Mouse (Mus musculus) heart, embryonic 16.5 days (tissue): ENCODE measurements at regions not wholly inside any gene's neighbourhood (a gene's known extent, or its start where the extent isn't known, plus 50 kb on each side); places are given as distances from the start of the nearest gene placed in this dataset.
A peak's percentile ranks its signal among the peaks of the same experiment; 100 is the strongest.

Experiments used
- ATAC-seq: fragments of 200-750 bp; cut with Nextera tagmentation; replicated peaks from 2 replicates; pipeline ENCODE4 v1.8.0; 2017; ENCODE audit warnings: moderate number of reproducible peaks; ENCODE audit not compliant: insufficient read depth, low FRiP score; ENCODE audit errors: extremely low read depth
- H3K27ac ChIP-seq: fragments of 300-500 bp; sonication (generic); 2 replicates; pipeline ENCODE4 v1.5.1; 2014; ENCODE audit warnings: mild to moderate bottlenecking, low read length, control low read depth, moderate library complexity
- H3K27me3 ChIP-seq: fragments of 300-500 bp; sonication (generic); 2 replicates; pipeline ENCODE4 v1.6.1; 2014; ENCODE audit warnings: low read length, mixed read lengths; ENCODE audit not compliant: control insufficient read depth, insufficient read depth
- H3K36me3 ChIP-seq: fragments of 300-500 bp; sonication (generic); 2 replicates; pipeline ENCODE4 v1.6.1; 2014; ENCODE audit not compliant: control insufficient read depth, insufficient read depth
- H3K4me1 ChIP-seq: fragments of 300-500 bp; sonication (generic); 2 replicates; pipeline ENCODE4 v1.6.1; 2014; ENCODE audit warnings: low read length, mixed read lengths; ENCODE audit not compliant: control insufficient read depth, insufficient read depth
- H3K4me2 ChIP-seq: fragments of 300-500 bp; sonication (generic); 2 replicates; pipeline ENCODE4 v1.6.1; 2014; ENCODE audit warnings: low read depth, mild to moderate bottlenecking, control low read depth, low read length
- H3K4me3 ChIP-seq: fragments of 300-500 bp; sonication (generic); 2 replicates; pipeline ENCODE4 v1.5.1; 2014; ENCODE audit warnings: mild to moderate bottlenecking, control low read depth, low read length
- H3K9ac ChIP-seq: fragments of 300-500 bp; sonication (generic); 2 replicates; pipeline ENCODE4 v1.6.1; 2014; ENCODE audit warnings: low read length, control low read depth
- H3K9me3 ChIP-seq: fragments of 300-500 bp; sonication (generic); replicated peaks from 2 replicates; pipeline ENCODE4 v1.6.1; 2016; ENCODE audit warnings: low read length; ENCODE audit not compliant: control insufficient read depth
- WGBS: fragments of 180-500 bp; shearing (Covaris S2); extraction: QIAGEN DNeasy Blood & Tissue Kit; methylation state at CpG from one replicate; pipeline ENCODE4 v1.1.7; 2014; 5-methylcytosine and 5-hydroxymethylcytosine counted together

GRCm38 (mm10) chr3:148115576-148115975, 874.8 kb downstream of the Adgrl2 start:
- Histone ChIP-seq H3K4me1 (no peaks in the 10 kb centered on the region), H3K27me3 (no peaks in the 10 kb centered on the region), H3K4me2 (no peak overlapping the region), H3K9ac (no peak overlapping the region), H3K27ac (no peak overlapping the region), H3K36me3 (no peaks in the 10 kb centered on the region), H3K4me3 (no peak overlapping the region), H3K9me3 (peaks cover 7% of the 10 kb centered on the region)
- ATAC-seq, result no peak

GRCm38 (mm10) chr3:148112204-148112603, 878.2 kb downstream of the Adgrl2 start:
- H3K4me2 ChIP-seq, result no peak overlapping the region
- H3K36me3 ChIP-seq, result no peaks in the 10 kb centered on the region
- WGBS, result 84% methylated on average over 3 of the region's 3 CpGs
- ATAC-seq, result no peak
- H3K4me3 ChIP-seq, result no peak overlapping the region
- H3K9ac ChIP-seq, result no peak overlapping the region
- peaks cover 4% of the 10 kb centered on the region for H3K9me3 ChIP-seq
- no peaks in the 10 kb centered on the region for H3K4me1 ChIP-seq
- H3K27ac ChIP-seq, result no peak overlapping the region
- H3K27me3 ChIP-seq, result no peaks in the 10 kb centered on the region

GRCm38 (mm10) chr3:148107031-148107430, 883.3 kb downstream of the Adgrl2 start:
- H3K9ac ChIP-seq, result no peak overlapping the region
- no peak overlapping the region for H3K4me3 ChIP-seq
- no peaks in the 10 kb centered on the region for H3K27me3 ChIP-seq
- WGBS, result 76% methylated on average over 1 of the region's 1 CpGs
- no peak for ATAC-seq
- H3K27ac ChIP-seq, result no peak overlapping the region
- peaks cover 4% of the 10 kb centered on the region for H3K9me3 ChIP-seq
- no peak overlapping the region for H3K4me2 ChIP-seq
- H3K36me3 ChIP-seq, result no peaks in the 10 kb centered on the region
- H3K4me1 ChIP-seq, result no peaks in the 10 kb centered on the region

- no peak overlapping the region for H3K9ac ChIP-seq
- H3K36me3 ChIP-seq, result no peaks in the 10 kb centered on the region
- H3K9me3 ChIP-seq, result no peaks in the 10 kb centered on the region
- no peak overlapping the region for H3K4me2 ChIP-seq
- H3K4me1 ChIP-seq, result no peaks in the 10 kb centered on the region
- ATAC-seq, result no peak
- WGBS, result 75% methylated on average over 4 of the region's 4 CpGs
- H3K4me3 ChIP-seq, result no peak overlapping the region
- H3K27me3 ChIP-seq, result no peaks in the 10 kb centered on the region
- H3K27ac ChIP-seq, result no peak overlapping the region
Observed at GRCm38 (mm10) chr3:148093930-148094329, 896.4 kb downstream of the Adgrl2 start.

GRCm38 (mm10) chr3:148075841-148076240, 914.5 kb downstream of the Adgrl2 start:
- WGBS, result 47% methylated on average over 2 of the region's 2 CpGs
- Histone ChIP-seq H3K4me1 (no peaks in the 10 kb centered on the region), H3K36me3 (no peaks in the 10 kb centered on the region), H3K9ac (no peak overlapping the region), H3K27me3 (no peaks in the 10 kb centered on the region), H3K4me2 (no peak overlapping the region), H3K27ac (no peak overlapping the region), H3K9me3 (no peaks in the 10 kb centered on the region), H3K4me3 (no peak overlapping the region)
- ATAC-seq, result no peak

GRCm38 (mm10) chr3:148066701-148067100, 923.7 kb downstream of the Adgrl2 start:
- no peak for ATAC-seq
- Histone ChIP-seq H3K4me2 (no peak overlapping the region), H3K9ac (no peak overlapping the region), H3K27me3 (no peaks in the 10 kb centered on the region), H3K27ac (no peak overlapping the region), H3K4me3 (no peak overlapping the region), H3K9me3 (no peaks in the 10 kb centered on the region), H3K36me3 (no peaks in the 10 kb centered on the region), H3K4me1 (no peaks in the 10 kb centered on the region)
- 92% methylated on average over 6 of the region's 6 CpGs for WGBS

GRCm38 (mm10) chr3:148056074-148056473, 934.3 kb downstream of the Adgrl2 start:
- H3K27me3 ChIP-seq, result no peaks in the 10 kb centered on the region
- H3K36me3 ChIP-seq, result no peaks in the 10 kb centered on the region
- 30% methylated on average over 4 of the region's 4 CpGs for WGBS
- H3K4me2 ChIP-seq, result no peak overlapping the region
- peak; percentile 63 for ATAC-seq
- no peaks in the 10 kb centered on the region for H3K9me3 ChIP-seq
- peaks cover 6% of the 10 kb centered on the region; the same call in 1 of the 2 replicates for H3K4me1 ChIP-seq
- no peak overlapping the region for H3K4me3 ChIP-seq
- no peak overlapping the region for H3K9ac ChIP-seq
- no peak overlapping the region for H3K27ac ChIP-seq

GRCm38 (mm10) chr3:148052516-148052915, 937.8 kb downstream of the Adgrl2 start:
- no peak for ATAC-seq
- H3K27me3 ChIP-seq, result no peaks in the 10 kb centered on the region
- no peaks in the 10 kb centered on the region for H3K9me3 ChIP-seq
- H3K4me1 ChIP-seq, result peaks cover 6% of the 10 kb centered on the region; the same call in 1 of the 2 replicates
- no peaks in the 10 kb centered on the region for H3K36me3 ChIP-seq
- H3K27ac ChIP-seq, result no peak overlapping the region
- WGBS, result 69% methylated on average over 5 of the region's 5 CpGs
- no peak overlapping the region for H3K4me2 ChIP-seq
- no peak overlapping the region for H3K9ac ChIP-seq
- H3K4me3 ChIP-seq, result no peak overlapping the region

GRCm38 (mm10) chr3:148048247-148048646, 942.1 kb downstream of the Adgrl2 start:
- no peak for ATAC-seq
- H3K36me3 ChIP-seq, result no peaks in the 10 kb centered on the region
- no peak overlapping the region for H3K4me2 ChIP-seq
- no peak overlapping the region for H3K4me3 ChIP-seq
- no peak overlapping the region for H3K27ac ChIP-seq
- H3K9ac ChIP-seq, result no peak overlapping the region
- no peaks in the 10 kb centered on the region for H3K27me3 ChIP-seq
- H3K4me1 ChIP-seq, result no peaks in the 10 kb centered on the region
- no peaks in the 10 kb centered on the region for H3K9me3 ChIP-seq
- 79% methylated on average over 2 of the region's 2 CpGs for WGBS

GRCm38 (mm10) chr3:148032532-148032931, 957.8 kb downstream of the Adgrl2 start:
- WGBS, result 76% methylated on average over 6 of the region's 6 CpGs
- no peaks in the 10 kb centered on the region for H3K27me3 ChIP-seq
- H3K36me3 ChIP-seq, result no peaks in the 10 kb centered on the region
- no peak for ATAC-seq
- no peak overlapping the region for H3K4me3 ChIP-seq
- H3K9ac ChIP-seq, result no peak overlapping the region
- H3K4me1 ChIP-seq, result peaks cover 11% of the 10 kb centered on the region; the same call in 1 of the 2 replicates
- H3K27ac ChIP-seq, result no peak overlapping the region
- no peak overlapping the region for H3K4me2 ChIP-seq
- no peaks in the 10 kb centered on the region for H3K9me3 ChIP-seq
